Mouse (Mus musculus) lung, embryonic 15.5 days (tissue): ENCODE measurements around the gene Tmem252. TPM values are rescaled to one million over a fixed set of nuclear protein-coding genes. Genes with fewer than 3 reads are reported as not detected.

ENCODE experiments used
- ATAC-seq: fragments of 200-750 bp; cut with Nextera tagmentation; 2 replicates; pipeline ENCODE4 v1.8.0; 2017; ENCODE audit warnings: moderate number of reproducible peaks, borderline replicate concordance; ENCODE audit not compliant: low FRiP score, low TSS enrichment; ENCODE audit errors: extremely low read depth
- H3K27ac ChIP-seq: fragments of 300-500 bp; sonication (generic); 2 replicates; pipeline ENCODE4 v1.5.1; 2015; ENCODE audit warnings: moderate library complexity, mild to moderate bottlenecking, inconsistent platforms
- H3K27me3 ChIP-seq: fragments of 300-500 bp; sonication (generic); 2 replicates; pipeline ENCODE4 v1.6.1; 2015; ENCODE audit warnings: inconsistent platforms
- H3K36me3 ChIP-seq: fragments of 300-500 bp; sonication (generic); 2 replicates; pipeline ENCODE4 v1.6.1; 2015; ENCODE audit warnings: inconsistent platforms
- H3K4me1 ChIP-seq: fragments of 300-500 bp; sonication (generic); 2 replicates; pipeline ENCODE4 v1.6.1; 2015; ENCODE audit warnings: inconsistent platforms
- H3K4me2 ChIP-seq: fragments of 300-500 bp; sonication (generic); 2 replicates; pipeline ENCODE4 v1.6.1; 2015; ENCODE audit warnings: inconsistent platforms, mild to moderate bottlenecking, moderate library complexity
- H3K4me3 ChIP-seq: fragments of 300-500 bp; sonication (generic); 2 replicates; pipeline ENCODE4 v1.5.1; 2015; ENCODE audit warnings: mild to moderate bottlenecking, inconsistent platforms
- H3K9ac ChIP-seq: fragments of 300-500 bp; sonication (generic); 2 replicates; pipeline ENCODE4 v1.6.1; 2015; ENCODE audit warnings: inconsistent platforms
- H3K9me3 ChIP-seq: fragments of 300-500 bp; sonication (generic); 2 replicates; pipeline ENCODE4 v1.6.1; 2016; ENCODE audit warnings: inconsistent platforms
- WGBS: fragments of 180-500 bp; shearing (Covaris S2); methylation state at CpG from one replicate; pipeline ENCODE4 v1.1.7; 2015; 5-methylcytosine and 5-hydroxymethylcytosine counted together
- polyA plus RNA-seq: library from polyadenylated mRNA; unstranded; fragments of >200 nt; fragmentation: Nextera tagmentation; extraction: Ambion mirVana; gene quantifications from 2 replicates; pipeline ENCODE4 v1.2.1, GENCODE M21; 2015

Tmem252 gene
- polyA plus RNA-seq, 1 experiment from 2014 or later, result 3.3 TPM

GRCm38 (mm10) chr19:24652342-24653019 is 21.3 kb upstream of the Tmem252 start:
- H3K4me3 ChIP-seq, result no peak overlapping the region
- H3K4me1 ChIP-seq, result peaks cover 15% of the 10 kb centered on the region; the same call in 1 of the 2 replicates
- no peak for ATAC-seq

GRCm38 (mm10) chr19:24653230-24653799 is 20.5 kb upstream of the Tmem252 start:
- Histone ChIP-seq H3K4me2 (peak overlapping the region; percentile 21; the same call in 1 of the 2 replicates), H3K27ac (no peak overlapping the region), H3K4me3 (no peak overlapping the region), H3K4me1 (peaks cover 15% of the 10 kb centered on the region; the same call in 1 of the 2 replicates), H3K36me3 (no peaks in the 10 kb centered on the region), H3K9ac (no peak overlapping the region), H3K9me3 (no peaks in the 10 kb centered on the region), H3K27me3 (no peaks in the 10 kb centered on the region)
- 41% methylated on average over 9 of the region's 9 CpGs for WGBS
- peak; percentile 27; the same call in 1 of the 2 replicates for ATAC-seq

More at GRCm38 (mm10) chr19:24652342-24653019, 21.3 kb upstream of the Tmem252 start:
- no peaks in the 10 kb centered on the region for H3K9me3 ChIP-seq
- H3K27ac ChIP-seq, result no peak overlapping the region
- H3K36me3 ChIP-seq, result no peaks in the 10 kb centered on the region
- no peaks in the 10 kb centered on the region for H3K27me3 ChIP-seq
- 30% methylated on average over 6 of the region's 6 CpGs for WGBS
- H3K9ac ChIP-seq, result no peak overlapping the region
- no peak overlapping the region for H3K4me2 ChIP-seq

GRCm38 (mm10) chr19:24656981-24657380 is 16.8 kb upstream of the Tmem252 start:
- no peak overlapping the region for H3K27ac ChIP-seq

GRCm38 (mm10) chr19:24662346-24662745 is 11.5 kb upstream of the Tmem252 start:
- H3K9me3 ChIP-seq, result no peaks in the 10 kb centered on the region
- no peak overlapping the region for H3K4me2 ChIP-seq
- H3K4me3 ChIP-seq, result no peak overlapping the region
- H3K27ac ChIP-seq, result no peak overlapping the region
- no peaks in the 10 kb centered on the region for H3K4me1 ChIP-seq
- no peak for ATAC-seq
- WGBS, result 91% methylated on average over 2 of the region's 2 CpGs
- H3K36me3 ChIP-seq, result no peaks in the 10 kb centered on the region
- H3K27me3 ChIP-seq, result no peaks in the 10 kb centered on the region
- H3K9ac ChIP-seq, result no peak overlapping the region

More at GRCm38 (mm10) chr19:24656981-24657380, 16.8 kb upstream of the Tmem252 start:
- Histone ChIP-seq H3K9me3 (no peaks in the 10 kb centered on the region), H3K4me2 (no peak overlapping the region), H3K9ac (no peak overlapping the region), H3K36me3 (no peaks in the 10 kb centered on the region), H3K4me1 (peaks cover 15% of the 10 kb centered on the region; the same call in 1 of the 2 replicates), H3K27me3 (no peaks in the 10 kb centered on the region), H3K4me3 (no peak overlapping the region)
- whole genome bisulfite sequencing, result 46% methylated on average over 3 of the region's 3 CpGs
- ATAC-seq, result no peak

GRCm38 (mm10) chr19:24665771-24666170 is 8.0 kb upstream of the Tmem252 start:
- 73% methylated on average over 11 of the region's 11 CpGs for WGBS
- ATAC-seq, result no peak
- H3K9ac ChIP-seq, result no peak overlapping the region
- no peaks in the 10 kb centered on the region for H3K9me3 ChIP-seq
- no peaks in the 10 kb centered on the region for H3K4me1 ChIP-seq
- H3K4me2 ChIP-seq, result no peak overlapping the region
- no peak overlapping the region for H3K27ac ChIP-seq
- no peak overlapping the region for H3K4me3 ChIP-seq
- no peaks in the 10 kb centered on the region for H3K36me3 ChIP-seq
- no peaks in the 10 kb centered on the region for H3K27me3 ChIP-seq

GRCm38 (mm10) chr19:24667527-24667926 is 6.3 kb upstream of the Tmem252 start:
- WGBS, result 75% methylated on average over 3 of the region's 3 CpGs
- H3K27ac ChIP-seq, result no peak overlapping the region
- H3K27me3 ChIP-seq, result no peaks in the 10 kb centered on the region
- H3K4me1 ChIP-seq, result peaks cover 8% of the 10 kb centered on the region
- H3K4me2 ChIP-seq, result no peak overlapping the region
- no peak overlapping the region for H3K4me3 ChIP-seq
- no peak for ATAC-seq
- no peak overlapping the region for H3K9ac ChIP-seq
- H3K9me3 ChIP-seq, result no peaks in the 10 kb centered on the region
- H3K36me3 ChIP-seq, result no peaks in the 10 kb centered on the region

GRCm38 (mm10) chr19:24671571-24671970 is 2.2 kb upstream of the Tmem252 start:
- Histone ChIP-seq H3K36me3 (no peaks in the 10 kb centered on the region), H3K4me2 (no peak overlapping the region), H3K27ac (peak overlapping the region; percentile 69), H3K4me3 (no peak overlapping the region), H3K9ac (no peak overlapping the region), H3K4me1 (peaks cover 8% of the 10 kb centered on the region), H3K27me3 (no peaks in the 10 kb centered on the region), H3K9me3 (no peaks in the 10 kb centered on the region)
- ATAC-seq, result no peak
- 36% methylated on average over 3 of the region's 3 CpGs for WGBS

- H3K9ac ChIP-seq, result no peak overlapping the region
- H3K4me2 ChIP-seq, result no peak overlapping the region
- no peaks in the 10 kb centered on the region for H3K9me3 ChIP-seq
- no peaks in the 10 kb centered on the region for H3K27me3 ChIP-seq
- 39% methylated on average over 10 of the region's 10 CpGs for WGBS
- H3K4me1 ChIP-seq, result peaks cover 8% of the 10 kb centered on the region
- H3K4me3 ChIP-seq, result no peak overlapping the region
- peak overlapping the region; percentile 70 for H3K27ac ChIP-seq
- no peaks in the 10 kb centered on the region for H3K36me3 ChIP-seq
- peak; percentile 31; the same call in 1 of the 2 replicates for ATAC-seq
Measured at GRCm38 (mm10) chr19:24672366-24672960, 1.3 kb upstream of the Tmem252 start.

- no peak for ATAC-seq
- Histone ChIP-seq H3K4me1 (peaks cover 8% of the 10 kb centered on the region), H3K36me3 (no peaks in the 10 kb centered on the region), H3K27ac (peak overlapping the region; percentile 70), H3K27me3 (no peaks in the 10 kb centered on the region), H3K9ac (no peak overlapping the region), H3K9me3 (no peaks in the 10 kb centered on the region), H3K4me2 (no peak overlapping the region), H3K4me3 (no peak overlapping the region)
- 52% methylated on average over 10 of the region's 10 CpGs for WGBS
Measured at GRCm38 (mm10) chr19:24673331-24673730, 477 bp upstream of the Tmem252 start.

- H3K4me1 ChIP-seq, result peaks cover 8% of the 10 kb centered on the region
- no peak overlapping the region for H3K27ac ChIP-seq
- H3K27me3 ChIP-seq, result no peaks in the 10 kb centered on the region
- H3K9ac ChIP-seq, result no peak overlapping the region
- WGBS, result 70% methylated on average over 7 of the region's 7 CpGs
- no peaks in the 10 kb centered on the region for H3K9me3 ChIP-seq
- no peaks in the 10 kb centered on the region for H3K36me3 ChIP-seq
- H3K4me3 ChIP-seq, result no peak overlapping the region
- ATAC-seq, result no peak
- no peak overlapping the region for H3K4me2 ChIP-seq
Measured at GRCm38 (mm10) chr19:24676429-24676828, 2.6 kb downstream of the Tmem252 start.

- no peaks in the 10 kb centered on the region for H3K27me3 ChIP-seq
- no peak overlapping the region for H3K27ac ChIP-seq
- WGBS, result 61% methylated on average over 8 of the region's 8 CpGs
- H3K4me3 ChIP-seq, result no peak overlapping the region
- H3K9ac ChIP-seq, result no peak overlapping the region
- no peak overlapping the region for H3K4me2 ChIP-seq
- H3K4me1 ChIP-seq, result no peaks in the 10 kb centered on the region
- H3K9me3 ChIP-seq, result no peaks in the 10 kb centered on the region
- no peak for ATAC-seq
- H3K36me3 ChIP-seq, result no peaks in the 10 kb centered on the region
Measured at GRCm38 (mm10) chr19:24677242-24677984, 3.6 kb downstream of the Tmem252 start.
